Mouse (Mus musculus): Measurements from ENCODE around the gene Elmo3. TPM values are rescaled to one million over a fixed set of nuclear protein-coding genes. Genes with fewer than 3 reads are reported as not detected.
A peak's percentile ranks its signal among the peaks of the same experiment; 100 is the strongest.

The Elmo3 gene
- polyA plus RNA-seq, 1 experiment from 2014 or later: 2.6 TPM

DNA sequence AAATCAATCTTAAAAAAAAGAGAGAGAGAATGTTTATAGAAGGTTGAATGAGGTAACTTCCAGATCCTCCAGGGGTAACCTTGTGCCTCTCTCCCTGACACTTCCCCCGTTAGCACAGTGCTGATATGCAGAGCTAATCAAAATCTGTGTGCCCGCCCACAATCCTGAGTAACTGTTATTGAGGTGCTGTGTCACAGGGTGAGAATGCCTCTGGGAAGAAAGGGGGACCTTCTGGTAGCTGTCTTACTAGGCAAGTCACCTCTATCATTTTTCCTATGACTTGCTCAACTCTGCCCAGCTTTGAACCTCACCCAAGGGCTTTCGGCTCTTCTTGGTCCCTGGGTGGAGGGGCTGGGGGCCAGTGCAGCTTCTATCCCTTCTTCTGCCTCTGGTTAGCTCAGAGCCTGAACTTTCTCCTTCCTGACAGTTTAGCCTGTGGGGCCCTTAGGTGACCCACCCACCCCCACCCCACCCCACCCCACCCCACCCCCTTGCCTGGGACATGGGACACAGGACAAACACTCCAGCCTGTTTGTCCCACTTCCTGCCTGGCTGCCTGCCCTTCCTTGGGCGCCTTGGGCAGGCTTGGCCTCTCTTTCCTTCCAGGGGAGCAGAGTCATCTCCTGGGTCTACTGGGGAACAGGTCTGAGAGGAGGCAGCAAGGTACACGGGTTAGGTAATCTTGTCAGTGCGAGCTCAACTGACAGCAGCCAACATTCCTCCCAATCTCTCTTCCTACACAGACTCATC lies 34.7 kb downstream of the Elmo3 start:
- ATAC-seq (ENCODE audit: low FRiP score) (no peak), DNase-seq (ENCODE audit: low spot score) (no peak)
- H3K9ac ChIP-seq (ENCODE audit: low read depth, low read length): no peak overlapping the region
- H3K27me3 ChIP-seq (ENCODE audit: control insufficient read depth, insufficient read depth, low read length): no peaks in the 10 kb centered on the region
- no peak overlapping the region for H3K4me3 ChIP-seq (ENCODE audit: low read depth, low read length)
- H3K27ac ChIP-seq (ENCODE audit: low read depth, low read length): no peak overlapping the region
- no peaks in the 10 kb centered on the region for H3K36me3 ChIP-seq (ENCODE audit: control insufficient read depth, insufficient read depth, low read length)
- H3K4me2 ChIP-seq (replicated peaks; ENCODE audit: low read depth, low read length): no peak overlapping the region
- no peaks in the 10 kb centered on the region for H3K4me1 ChIP-seq (replicated peaks; ENCODE audit: control insufficient read depth, insufficient read depth, low read length)
- 87% methylated on average over 6 of the region's 6 CpGs for WGBS
- no peaks in the 10 kb centered on the region for H3K9me3 ChIP-seq (ENCODE audit: control insufficient read depth, low read length)

DNA sequence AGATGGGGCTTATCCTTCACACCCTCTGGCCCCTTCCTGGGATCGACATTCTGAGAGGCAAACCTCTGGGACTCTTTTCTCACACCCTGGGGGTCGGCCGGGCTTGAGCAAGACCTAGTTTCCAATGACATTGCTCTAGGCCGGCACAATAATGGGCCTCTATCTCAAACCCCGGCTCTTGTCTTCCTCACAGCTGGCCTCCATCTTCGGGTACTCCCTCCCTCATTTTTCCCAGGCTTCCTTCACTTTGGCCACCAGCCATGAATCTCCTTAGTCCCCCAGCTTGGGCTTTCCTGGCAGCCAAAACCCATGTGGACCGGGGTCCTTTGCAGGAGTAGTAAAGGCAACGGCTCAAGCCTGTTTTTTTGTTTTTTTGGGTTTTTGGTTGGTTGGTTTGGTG lies 36.0 kb downstream of the Elmo3 start:
- no peak for ATAC-seq (ENCODE audit: low FRiP score)

DNA sequence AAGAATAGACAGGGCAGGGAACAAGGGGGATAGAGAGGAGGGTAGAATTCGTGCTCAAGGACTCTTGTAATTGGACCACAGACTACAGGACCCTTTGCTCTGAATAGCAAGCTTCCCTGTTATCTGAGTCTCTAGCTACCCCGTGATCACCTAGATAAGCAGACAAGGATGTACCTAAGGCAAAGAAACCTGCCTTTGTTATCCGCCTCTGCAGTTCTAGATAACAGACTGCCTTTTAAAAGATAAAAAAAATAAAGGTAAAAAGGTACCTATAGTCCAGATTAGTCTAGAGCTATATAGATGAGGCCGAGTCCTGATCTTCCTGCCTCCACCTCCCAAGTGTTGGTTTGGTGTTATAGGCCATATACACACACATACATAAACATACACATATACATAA lies 37.4 kb downstream of the Elmo3 start:
- H3K36me3 ChIP-seq (ENCODE audit: control insufficient read depth, insufficient read depth, low read length): no peaks in the 10 kb centered on the region
- WGBS: 85% methylated on average over 4 of the region's 4 CpGs

More for the DNA sequence above, 36.0 kb downstream of the Elmo3 start:
- WGBS: 44% methylated on average over 8 of the region's 8 CpGs
- Histone ChIP-seq H3K9me3 (ENCODE audit: control insufficient read depth, low read length) (no peaks in the 10 kb centered on the region), H3K27ac (ENCODE audit: low read depth, low read length) (no peak overlapping the region), H3K4me1 (replicated peaks; ENCODE audit: control insufficient read depth, insufficient read depth, low read length) (no peaks in the 10 kb centered on the region), H3K27me3 (ENCODE audit: control insufficient read depth, insufficient read depth, low read length) (no peaks in the 10 kb centered on the region), H3K4me3 (ENCODE audit: low read depth, low read length) (no peak overlapping the region), H3K36me3 (ENCODE audit: control insufficient read depth, insufficient read depth, low read length) (no peaks in the 10 kb centered on the region), H3K4me2 (replicated peaks; ENCODE audit: low read depth, low read length) (no peak overlapping the region), H3K9ac (ENCODE audit: low read depth, low read length) (no peak overlapping the region)
- DNase-seq (ENCODE audit: low spot score): no peak

DNA sequence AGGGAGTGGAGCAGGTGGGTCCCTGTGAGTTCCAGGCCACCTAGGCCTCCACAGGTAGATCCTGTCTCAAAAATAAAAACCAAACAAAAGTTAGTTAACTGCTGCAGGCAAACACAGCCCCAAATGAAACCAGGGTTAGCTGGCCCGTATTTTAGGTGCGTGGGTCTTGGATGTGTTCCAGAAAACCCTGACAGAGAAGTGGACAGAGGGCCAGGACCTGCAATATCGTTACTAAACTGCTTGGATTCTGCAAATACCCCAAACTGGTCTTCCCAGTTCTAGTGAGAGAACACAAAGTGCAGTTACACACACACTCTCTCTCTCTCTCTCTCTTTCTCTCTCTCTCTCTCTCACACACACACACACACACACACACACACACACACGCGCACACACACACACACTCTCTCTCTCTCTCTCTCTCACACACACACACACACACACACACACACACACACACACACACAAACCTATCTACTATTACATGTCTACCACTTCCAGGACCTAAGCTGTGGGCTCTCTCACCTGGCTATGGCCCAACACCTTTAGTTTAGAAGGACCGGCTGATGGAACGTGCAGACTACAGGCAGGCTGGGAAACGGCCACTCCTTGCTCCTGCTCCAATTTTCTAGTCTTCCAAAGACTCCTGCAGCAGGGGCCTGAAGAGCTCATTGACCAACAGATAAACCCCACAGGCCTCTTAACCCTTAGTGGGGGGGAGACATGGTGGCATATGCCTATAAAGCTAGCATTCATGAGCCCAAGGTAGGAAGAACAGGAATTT lies 38.6 kb downstream of the Elmo3 start:
- Histone ChIP-seq H3K9ac (ENCODE audit: low read depth, low read length) (no peak overlapping the region), H3K36me3 (ENCODE audit: control insufficient read depth, insufficient read depth, low read length) (no peaks in the 10 kb centered on the region), H3K4me1 (replicated peaks; ENCODE audit: control insufficient read depth, insufficient read depth, low read length) (peaks cover 2% of the 10 kb centered on the region; the same call in 1 of the 2 replicates), H3K4me2 (replicated peaks; ENCODE audit: low read depth, low read length) (no peak overlapping the region), H3K9me3 (ENCODE audit: control insufficient read depth, low read length) (no peaks in the 10 kb centered on the region), H3K4me3 (ENCODE audit: low read depth, low read length) (no peak overlapping the region), H3K27me3 (ENCODE audit: control insufficient read depth, insufficient read depth, low read length) (no peaks in the 10 kb centered on the region), H3K27ac (ENCODE audit: low read depth, low read length) (no peak overlapping the region)
- no peak for DNase-seq (ENCODE audit: low spot score)
- no peak for ATAC-seq (ENCODE audit: low FRiP score)
- WGBS: 85% methylated on average over 6 of the region's 8 CpGs

More for the DNA sequence above, 37.4 kb downstream of the Elmo3 start:
- Histone ChIP-seq H3K27ac (ENCODE audit: low read depth, low read length) (no peak overlapping the region), H3K9me3 (ENCODE audit: control insufficient read depth, low read length) (no peaks in the 10 kb centered on the region), H3K4me3 (ENCODE audit: low read depth, low read length) (no peak overlapping the region), H3K4me1 (replicated peaks; ENCODE audit: control insufficient read depth, insufficient read depth, low read length) (peaks cover 2% of the 10 kb centered on the region; the same call in 1 of the 2 replicates), H3K27me3 (ENCODE audit: control insufficient read depth, insufficient read depth, low read length) (no peaks in the 10 kb centered on the region), H3K9ac (ENCODE audit: low read depth, low read length) (no peak overlapping the region), H3K4me2 (replicated peaks; ENCODE audit: low read depth, low read length) (no peak overlapping the region)
- no peak for DNase-seq (ENCODE audit: low spot score)
- ATAC-seq (ENCODE audit: low FRiP score): no peak

DNA sequence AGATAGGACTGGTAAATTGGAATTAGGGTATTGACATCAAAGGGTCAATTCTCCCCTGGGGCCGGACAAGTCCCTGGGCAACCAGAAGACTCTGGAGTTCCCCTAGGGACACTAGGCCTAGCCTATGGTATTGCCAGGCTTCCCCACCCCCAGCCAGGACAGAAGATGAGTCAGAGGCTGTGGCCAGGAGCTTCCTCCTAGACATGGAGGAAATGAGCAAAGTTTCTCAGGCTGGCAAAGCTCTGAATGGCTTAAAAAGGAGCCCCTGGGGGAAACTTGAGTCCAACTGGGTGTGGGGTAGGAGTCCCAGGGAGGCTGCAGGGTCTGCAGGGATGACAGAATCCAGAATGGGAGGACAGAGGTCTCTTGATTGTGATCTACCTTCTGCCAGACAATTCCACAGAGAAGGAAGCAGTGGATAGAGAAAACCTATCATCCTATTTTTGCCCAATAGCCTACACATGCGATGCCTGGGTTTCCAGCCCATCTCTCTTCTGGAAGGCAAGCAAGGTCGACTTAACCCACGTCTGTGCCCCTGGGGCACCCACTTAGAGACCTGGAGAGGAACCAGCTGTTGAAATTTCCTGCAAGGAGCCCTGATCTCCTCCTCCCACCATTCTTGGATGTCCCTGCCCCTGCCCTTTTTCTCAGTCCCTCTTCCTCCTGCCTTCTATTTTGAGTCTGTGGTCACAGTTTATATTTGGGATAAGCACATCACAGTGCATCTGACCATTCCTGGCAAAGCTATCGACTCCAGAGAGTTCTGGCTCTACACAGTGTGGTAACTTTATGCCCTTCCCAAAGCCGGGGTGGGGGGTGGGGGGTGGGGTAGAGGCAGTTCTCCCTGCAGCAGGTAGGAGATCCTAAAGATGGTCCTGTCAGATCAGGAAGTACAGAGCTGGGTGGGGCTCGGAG lies 39.9 kb downstream of the Elmo3 start:
- 68% methylated on average over 7 of the region's 7 CpGs for WGBS
- Histone ChIP-seq H3K4me1 (replicated peaks; ENCODE audit: control insufficient read depth, insufficient read depth, low read length) (peaks cover 2% of the 10 kb centered on the region; the same call in 1 of the 2 replicates), H3K27ac (ENCODE audit: low read depth, low read length) (no peak overlapping the region), H3K36me3 (ENCODE audit: control insufficient read depth, insufficient read depth, low read length) (no peaks in the 10 kb centered on the region), H3K9ac (ENCODE audit: low read depth, low read length) (no peak overlapping the region), H3K27me3 (ENCODE audit: control insufficient read depth, insufficient read depth, low read length) (no peaks in the 10 kb centered on the region), H3K4me3 (ENCODE audit: low read depth, low read length) (no peak overlapping the region), H3K4me2 (replicated peaks; ENCODE audit: low read depth, low read length) (no peak overlapping the region; the same call in 1 of the 2 replicates), H3K9me3 (ENCODE audit: control insufficient read depth, low read length) (no peaks in the 10 kb centered on the region)
- no peak for DNase-seq (ENCODE audit: low spot score)
- no peak for ATAC-seq (ENCODE audit: low FRiP score)

DNA sequence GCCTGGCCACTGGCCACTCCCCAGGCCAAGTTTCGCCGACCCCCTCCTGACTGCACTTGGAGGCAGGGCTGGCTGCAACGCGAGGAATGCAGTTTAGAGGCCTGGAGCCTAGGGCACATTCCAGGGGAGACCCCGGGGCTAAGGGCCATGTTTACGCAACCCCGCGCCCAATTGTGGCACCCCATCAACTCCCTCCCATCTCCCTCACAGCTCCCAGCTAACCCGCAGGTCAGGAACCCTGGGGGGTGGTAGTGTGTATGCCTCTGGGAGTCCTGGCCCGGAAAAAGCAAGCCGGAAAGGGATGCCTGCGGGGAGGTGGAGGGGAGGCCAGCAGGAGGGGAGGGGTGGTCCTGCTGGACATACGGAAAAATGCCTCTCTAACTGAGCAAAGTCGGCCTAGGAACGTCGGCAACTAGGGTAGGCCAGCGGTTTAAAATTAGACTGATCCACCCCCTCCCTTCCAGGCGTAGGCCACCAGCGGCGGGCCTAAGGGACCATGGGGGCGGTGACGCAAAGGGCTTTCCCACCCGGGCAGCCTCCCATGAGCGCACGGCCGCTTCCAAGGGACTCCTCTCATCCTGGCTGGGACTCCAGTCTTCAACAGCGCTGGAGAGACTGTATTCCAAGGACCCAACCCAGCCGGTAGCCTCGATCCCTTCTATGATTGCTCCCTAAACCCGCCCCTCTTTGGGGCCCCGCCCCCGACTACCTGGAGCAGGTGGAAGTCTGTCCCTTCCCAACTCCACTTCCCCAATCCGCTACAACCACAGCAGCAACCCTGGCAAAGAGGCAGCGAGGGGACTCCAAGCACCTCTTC lies 41.4 kb downstream of the Elmo3 start:
- H3K27ac ChIP-seq (ENCODE audit: low read depth, low read length): no peak overlapping the region

DNA sequence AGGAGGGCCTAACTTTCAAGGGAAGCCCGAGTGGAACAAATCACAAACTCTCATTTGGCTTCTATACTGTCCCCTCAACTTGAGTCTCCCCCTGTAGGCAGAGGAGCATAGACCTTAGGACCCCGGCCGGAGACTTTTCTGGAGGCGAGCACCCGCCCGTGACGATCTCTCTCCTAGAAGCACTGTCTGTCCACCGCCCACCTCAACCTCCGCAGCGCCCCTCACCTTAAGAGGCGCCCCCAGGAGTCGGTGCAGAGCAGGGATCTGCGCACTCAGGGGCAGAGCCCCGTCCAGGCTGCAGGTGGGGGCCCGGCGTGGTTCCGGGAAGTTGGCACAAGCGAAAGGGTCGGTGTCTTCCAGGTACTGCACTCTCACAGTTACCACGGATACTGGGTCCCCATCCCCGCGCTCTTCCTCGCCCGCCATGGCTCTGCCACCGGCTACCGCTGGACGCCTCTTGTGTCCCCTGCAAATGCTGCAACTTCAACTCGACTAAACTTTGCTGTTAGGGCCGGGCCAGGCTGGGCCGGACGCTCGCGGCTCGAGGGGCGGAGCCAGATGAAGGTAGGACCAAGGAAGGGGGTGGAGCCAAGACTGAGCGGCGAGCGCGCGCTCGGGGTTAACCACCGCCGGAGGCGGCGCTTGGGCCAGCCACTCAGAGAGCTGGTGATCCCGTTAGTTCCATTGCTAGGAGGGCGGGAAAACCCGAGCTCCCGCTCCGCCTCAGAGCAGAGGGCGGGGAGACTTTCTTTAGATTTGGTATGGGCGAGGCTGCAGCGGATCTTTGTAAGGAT lies 42.2 kb downstream of the Elmo3 start, which contains the start of gene Fhod1:
TSS of gene Fhod1 (minus strand) at position 526 of the 794 bp plus-strand sequence.
- H3K36me3 ChIP-seq (ENCODE audit: control insufficient read depth, insufficient read depth, low read length): no peaks in the 10 kb centered on the region
- H3K4me2 ChIP-seq (replicated peaks; ENCODE audit: low read depth, low read length): peak within 1 kb of the TSS; percentile 98
- ATAC-seq (ENCODE audit: low FRiP score) (peak; percentile 89), DNase-seq (ENCODE audit: low spot score) (peak; percentile 95)
- peak within 1 kb of the TSS; percentile 62 for H3K4me3 ChIP-seq (ENCODE audit: low read depth, low read length)
- peak within 1 kb of the TSS; percentile 58; the same call in 1 of the 2 replicates for H3K27ac ChIP-seq (ENCODE audit: low read depth, low read length)
- under 1% methylated on average over 53 of the region's 53 CpGs for WGBS
- H3K4me1 ChIP-seq (replicated peaks; ENCODE audit: control insufficient read depth, insufficient read depth, low read length): peaks cover 2% of the 10 kb centered on the region; the same call in 1 of the 2 replicates
- H3K27me3 ChIP-seq (ENCODE audit: control insufficient read depth, insufficient read depth, low read length): no peaks in the 10 kb centered on the region
- peak within 1 kb of the TSS; percentile 61 for H3K9ac ChIP-seq (ENCODE audit: low read depth, low read length)
- H3K9me3 ChIP-seq (ENCODE audit: control insufficient read depth, low read length): no peaks in the 10 kb centered on the region

More for the DNA sequence above, 41.4 kb downstream of the Elmo3 start:
- no peaks in the 10 kb centered on the region for H3K27me3 ChIP-seq (ENCODE audit: control insufficient read depth, insufficient read depth, low read length)
- H3K4me2 ChIP-seq (replicated peaks; ENCODE audit: low read depth, low read length): peak overlapping the region; percentile 98
- H3K4me3 ChIP-seq (ENCODE audit: low read depth, low read length): peak overlapping the region; percentile 62
- DNase-seq (ENCODE audit: low spot score) (peak; percentile 60), ATAC-seq (ENCODE audit: low FRiP score) (peak; percentile 25)
- H3K9me3 ChIP-seq (ENCODE audit: control insufficient read depth, low read length): no peaks in the 10 kb centered on the region
- H3K4me1 ChIP-seq (replicated peaks; ENCODE audit: control insufficient read depth, insufficient read depth, low read length): peaks cover 2% of the 10 kb centered on the region; the same call in 1 of the 2 replicates
- 2% methylated on average over 34 of the region's 34 CpGs for WGBS
- peak overlapping the region; percentile 61 for H3K9ac ChIP-seq (ENCODE audit: low read depth, low read length)
- H3K36me3 ChIP-seq (ENCODE audit: control insufficient read depth, insufficient read depth, low read length): no peaks in the 10 kb centered on the region
